Mouse (Mus musculus) embryonic fibroblast, embryonic 13.5 days (primary cell): ENCODE results near the gene Map3k21. TPM values are rescaled to one million over a fixed set of nuclear protein-coding genes. Genes with fewer than 3 reads are reported as not detected.

ENCODE experiments used
- H3K27ac ChIP-seq: 2 replicates; pipeline ENCODE4 v1.5.1; 2012; ENCODE audit warnings: low read length, control low read depth, inconsistent platforms; ENCODE audit not compliant: insufficient read depth
- H3K4me1 ChIP-seq: 2 replicates; pipeline ENCODE4 v1.6.1; 2011; ENCODE audit warnings: low read length; ENCODE audit not compliant: control insufficient read depth, insufficient read depth
- H3K4me3 ChIP-seq: 2 replicates; pipeline ENCODE4 v1.5.1; 2011; ENCODE audit warnings: mild to moderate bottlenecking, control low read depth, low read length; ENCODE audit not compliant: insufficient read depth
- CTCF ChIP-seq: IDR thresholded peaks from 2 replicates; pipeline ENCODE4 v1.5.1; 2011; ENCODE audit warnings: mild to moderate bottlenecking, control low read depth, low read length, moderate library complexity, borderline replicate concordance; ENCODE audit not compliant: insufficient read depth
- POLR2A ChIP-seq: IDR thresholded peaks from 2 replicates; pipeline ENCODE4 v1.6.1; 2011; ENCODE audit warnings: low read depth, mild to moderate bottlenecking, control low read depth, low read length, moderate library complexity
- polyA plus RNA-seq: library from polyadenylated mRNA; stranded (reverse); fragments of >200 nt; gene quantifications from 2 replicates; pipeline ENCODE4 v1.2.4, GENCODE M21; 2011; ENCODE audit warnings: low read depth; ENCODE audit not compliant: missing spikeins, insufficient read length

Map3k21 gene
- polyA plus RNA-seq, 1 experiment: not detected

- no peak overlapping the region for H3K4me3 ChIP-seq
- H3K4me1 ChIP-seq: no peaks in the 10 kb centered on the region
- no peak overlapping the region for H3K27ac ChIP-seq
- TF ChIP-seq CTCF: no peak
- no peak for TF ChIP-seq POLR2A
These were observed 3.0 kb downstream of the Map3k21 start for GRCm38 (mm10) chr8:125913206-125913605.

- H3K27ac ChIP-seq: no peak overlapping the region
- H3K4me3 ChIP-seq: no peak overlapping the region
- no peaks in the 10 kb centered on the region for H3K4me1 ChIP-seq
- TF ChIP-seq CTCF (no peak), POLR2A (no peak)
These were observed 4.1 kb downstream of the Map3k21 start for GRCm38 (mm10) chr8:125914386-125914785.

- TF ChIP-seq POLR2A (no peak), CTCF (no peak)
- Histone ChIP-seq H3K4me1 (no peaks in the 10 kb centered on the region), H3K27ac (no peak overlapping the region), H3K4me3 (no peak overlapping the region)
These were observed 6.8 kb downstream of the Map3k21 start for GRCm38 (mm10) chr8:125917013-125917412.

DNA sequence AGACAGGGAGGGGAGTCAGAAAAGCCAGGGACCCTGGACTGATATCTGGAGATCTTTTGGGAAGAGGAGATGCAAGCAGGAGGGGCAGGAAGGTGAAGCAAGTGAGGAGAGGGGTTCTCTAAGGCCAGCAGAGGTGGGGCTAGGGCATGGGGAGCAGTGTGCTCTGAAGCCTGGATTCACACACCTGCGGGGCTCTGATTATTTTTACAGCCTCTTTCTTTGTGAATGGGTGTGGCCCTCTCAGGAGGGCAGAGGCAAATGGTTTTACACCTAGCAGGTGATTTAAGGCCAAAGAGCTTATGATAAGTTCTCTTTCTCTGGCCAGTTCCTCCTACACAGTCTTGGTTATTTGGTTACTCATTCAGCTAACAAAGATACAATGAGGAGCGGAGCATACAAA is 8.5 kb downstream of the Map3k21 start:
- TF ChIP-seq CTCF (no peak), POLR2A (no peak)
- no peaks in the 10 kb centered on the region for H3K4me1 ChIP-seq
- no peak overlapping the region for H3K4me3 ChIP-seq
- no peak overlapping the region for H3K27ac ChIP-seq

GRCm38 (mm10) chr8:125919560-125919959 is 9.3 kb downstream of the Map3k21 start:
- TF ChIP-seq CTCF: no peak
- no peak for TF ChIP-seq POLR2A
- Histone ChIP-seq H3K4me1 (no peaks in the 10 kb centered on the region), H3K27ac (no peak overlapping the region)

DNA sequence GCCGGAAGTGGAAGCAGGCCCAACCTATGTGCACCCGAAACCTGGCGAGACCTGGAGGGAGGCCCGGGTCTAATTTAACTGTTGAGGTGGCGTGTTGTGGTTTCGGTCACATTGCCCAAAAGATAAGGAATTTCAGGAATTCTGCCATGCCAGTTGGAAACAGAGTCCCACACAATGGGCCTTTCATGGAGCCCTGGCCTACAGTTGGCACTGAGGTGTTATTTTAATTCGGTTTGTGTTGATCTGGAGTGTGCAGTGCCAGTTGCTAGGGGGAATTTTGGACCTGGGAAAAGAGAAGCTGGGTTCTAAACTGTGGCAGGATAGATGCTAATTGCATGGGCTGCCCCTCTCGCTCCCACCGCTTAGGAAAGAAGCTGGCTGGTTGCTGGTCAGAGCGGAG is 10.0 kb downstream of the Map3k21 start:
- H3K4me1 ChIP-seq: no peaks in the 10 kb centered on the region
- no peak overlapping the region for H3K4me3 ChIP-seq
- TF ChIP-seq POLR2A: no peak
- no peak for TF ChIP-seq CTCF
- no peak overlapping the region for H3K27ac ChIP-seq

More at GRCm38 (mm10) chr8:125919560-125919959, 9.3 kb downstream of the Map3k21 start:
- no peak overlapping the region for H3K4me3 ChIP-seq

DNA sequence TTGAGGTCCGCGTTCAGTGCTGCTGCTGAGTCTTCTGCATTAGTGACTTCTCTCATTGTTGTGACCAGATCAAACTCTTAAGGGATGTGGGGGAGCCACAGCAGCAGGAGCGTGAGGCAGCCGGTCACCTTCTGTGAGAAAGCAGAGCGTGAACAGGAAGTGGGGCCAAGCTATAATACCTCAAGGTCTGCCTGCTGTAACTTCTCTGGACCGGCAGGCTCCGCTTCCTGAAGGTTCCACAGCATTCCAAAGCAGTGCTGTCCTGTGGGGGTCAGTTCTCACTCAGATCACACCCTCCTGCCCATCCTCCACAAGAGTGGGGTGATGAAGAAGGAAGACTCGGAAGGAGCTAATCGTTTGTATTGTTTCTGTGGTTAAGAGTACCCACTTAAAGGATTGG is 10.5 kb downstream of the Map3k21 start:
- Histone ChIP-seq H3K4me3 (no peak overlapping the region), H3K4me1 (no peaks in the 10 kb centered on the region), H3K27ac (no peak overlapping the region)
- TF ChIP-seq POLR2A: no peak
- TF ChIP-seq CTCF: no peak

DNA sequence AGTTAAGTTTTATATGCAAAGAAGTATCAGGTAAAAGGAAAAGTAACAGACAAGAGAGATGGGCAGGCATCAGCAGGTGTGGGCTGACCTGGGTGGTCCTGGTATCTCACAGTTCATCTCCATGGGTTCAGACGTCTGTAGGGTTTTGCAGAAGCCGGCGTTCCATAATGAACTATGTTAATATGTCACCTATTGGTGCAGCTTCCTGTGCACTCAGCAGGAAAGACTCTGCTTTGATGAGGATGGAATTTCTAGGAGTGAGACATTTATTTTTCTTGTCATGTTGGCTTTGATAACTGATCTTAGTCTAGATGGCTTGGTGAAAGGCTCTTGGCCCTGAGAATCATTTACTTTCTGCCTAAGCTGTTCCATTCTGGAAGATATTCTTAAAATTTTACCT is 12.1 kb downstream of the Map3k21 start:
- H3K27ac ChIP-seq: no peak overlapping the region
- TF ChIP-seq CTCF: no peak
- TF ChIP-seq POLR2A: no peak

DNA sequence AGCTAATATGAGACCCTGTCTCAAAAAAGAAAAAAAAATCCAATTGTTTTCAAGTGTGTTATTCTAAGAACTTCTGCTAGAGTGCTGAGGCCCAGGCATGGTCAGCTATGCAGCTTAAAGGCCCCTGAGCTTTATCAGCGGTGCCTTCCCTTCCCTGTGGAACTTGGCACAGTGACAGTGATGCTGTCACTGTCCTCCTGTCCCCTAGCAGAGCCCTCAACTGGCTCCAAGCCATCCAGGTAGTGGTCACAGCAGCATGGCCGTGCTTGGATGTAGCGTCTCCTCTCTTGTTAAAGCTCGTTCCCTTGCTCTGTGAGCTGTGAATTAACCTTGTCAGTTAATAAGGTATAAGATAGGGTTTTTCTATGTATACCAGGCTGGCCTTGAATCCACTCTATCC is 16.4 kb downstream of the Map3k21 start:
- Histone ChIP-seq H3K4me3 (no peak overlapping the region), H3K4me1 (no peaks in the 10 kb centered on the region), H3K27ac (no peak overlapping the region)
- TF ChIP-seq CTCF (no peak), POLR2A (no peak)

More for the DNA sequence above, 12.1 kb downstream of the Map3k21 start:
- Histone ChIP-seq H3K4me3 (no peak overlapping the region), H3K4me1 (no peaks in the 10 kb centered on the region)

- Histone ChIP-seq H3K4me3 (no peak overlapping the region), H3K27ac (no peak overlapping the region), H3K4me1 (no peaks in the 10 kb centered on the region)
- TF ChIP-seq CTCF (no peak), POLR2A (no peak)
These were observed 20.2 kb downstream of the Map3k21 start for GRCm38 (mm10) chr8:125930276-125931046.
